Mouse (Mus musculus) fat pad, adult 2 months (tissue): ENCODE data around the gene Fam187a.

Experiments used
- DNase-seq: peaks from one replicate; pipeline ENCODE4 v3.0.0-alpha.2; 2011; ENCODE audit warnings: low read depth, low spot score; ENCODE audit errors: extremely low read depth

Fam187a gene

GRCm38 (mm10) chr11:102894716-102895115 lies 9.7 kb downstream of the Fam187a start:
- DNase-seq, result no peak

- DNase-seq, result no peak
Measured at GRCm38 (mm10) chr11:102895779-102896178, 10.8 kb downstream of the Fam187a start.

GRCm38 (mm10) chr11:102896641-102897040 lies 11.7 kb downstream of the Fam187a start:
- DNase-seq, result no peak

- no peak for DNase-seq
Measured at GRCm38 (mm10) chr11:102898408-102898807, 13.4 kb downstream of the Fam187a start.

GRCm38 (mm10) chr11:102900763-102901162 lies 15.8 kb downstream of the Fam187a start, which contains the start of gene Gfap:
Gene Gfap (minus strand): TSS chr11:102900912.
- DNase-seq, result no peak

GRCm38 (mm10) chr11:102901199-102901598 lies 16.2 kb downstream of the Fam187a start:
- no peak for DNase-seq

- DNase-seq, result no peak
Measured at GRCm38 (mm10) chr11:102902107-102902506, 17.1 kb downstream of the Fam187a start.

- no peak for DNase-seq
Measured at GRCm38 (mm10) chr11:102903654-102904053, 18.7 kb downstream of the Fam187a start.

- DNase-seq, result no peak
Measured at GRCm38 (mm10) chr11:102911376-102911775, 26.4 kb downstream of the Fam187a start.

- DNase-seq, result no peak
Measured at GRCm38 (mm10) chr11:102915380-102915779, 30.4 kb downstream of the Fam187a start.

- DNase-seq, result no peak
Measured at GRCm38 (mm10) chr11:102918077-102918476, 33.1 kb downstream of the Fam187a start.

- no peak for DNase-seq
Measured at GRCm38 (mm10) chr11:102921491-102921890, 36.5 kb downstream of the Fam187a start.

GRCm38 (mm10) chr11:102924557-102925350 lies 39.8 kb downstream of the Fam187a start, which contains the start of gene Kif18b:
Gene Kif18b (minus strand): TSS chr11:102925124.
- DNase-seq, result peak; percentile 54

GRCm38 (mm10) chr11:102925351-102925717 lies 40.4 kb downstream of the Fam187a start:
- no peak for DNase-seq

GRCm38 (mm10) chr11:102930672-102931071 lies 45.7 kb downstream of the Fam187a start:
- no peak for DNase-seq

GRCm38 (mm10) chr11:102936272-102936671 lies 51.3 kb downstream of the Fam187a start:
- DNase-seq, result no peak
